Mouse (Mus musculus) left cerebral cortex, adult 11 months (tissue): ENCODE measurements around the gene Klf13.

Source experiments
- DNase-seq: peaks from one replicate; pipeline ENCODE4 v3.0.0; 2022; ENCODE audit warnings: low spot score

Gene Klf13

DNA sequence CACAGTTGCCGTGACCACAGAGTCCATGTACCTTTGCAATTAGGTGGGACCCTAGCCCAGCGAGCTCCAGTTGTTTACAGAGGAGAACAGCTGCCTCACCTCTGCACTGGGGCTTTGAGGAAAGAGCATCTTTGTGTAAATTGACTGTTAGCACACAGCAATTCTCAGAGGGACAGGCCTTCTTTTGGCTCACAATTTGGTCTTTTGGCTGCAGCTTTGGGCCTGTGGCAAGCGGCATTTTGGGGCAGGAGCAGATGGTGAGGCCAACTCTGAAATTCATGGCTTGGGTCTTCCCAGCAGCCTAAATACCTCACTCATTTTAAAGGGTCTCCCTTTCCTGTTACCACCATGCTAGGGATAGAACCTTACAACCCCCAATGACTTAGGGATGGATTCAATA is 10.5 kb upstream of the Klf13 start:
- no peak for DNase-seq

DNA sequence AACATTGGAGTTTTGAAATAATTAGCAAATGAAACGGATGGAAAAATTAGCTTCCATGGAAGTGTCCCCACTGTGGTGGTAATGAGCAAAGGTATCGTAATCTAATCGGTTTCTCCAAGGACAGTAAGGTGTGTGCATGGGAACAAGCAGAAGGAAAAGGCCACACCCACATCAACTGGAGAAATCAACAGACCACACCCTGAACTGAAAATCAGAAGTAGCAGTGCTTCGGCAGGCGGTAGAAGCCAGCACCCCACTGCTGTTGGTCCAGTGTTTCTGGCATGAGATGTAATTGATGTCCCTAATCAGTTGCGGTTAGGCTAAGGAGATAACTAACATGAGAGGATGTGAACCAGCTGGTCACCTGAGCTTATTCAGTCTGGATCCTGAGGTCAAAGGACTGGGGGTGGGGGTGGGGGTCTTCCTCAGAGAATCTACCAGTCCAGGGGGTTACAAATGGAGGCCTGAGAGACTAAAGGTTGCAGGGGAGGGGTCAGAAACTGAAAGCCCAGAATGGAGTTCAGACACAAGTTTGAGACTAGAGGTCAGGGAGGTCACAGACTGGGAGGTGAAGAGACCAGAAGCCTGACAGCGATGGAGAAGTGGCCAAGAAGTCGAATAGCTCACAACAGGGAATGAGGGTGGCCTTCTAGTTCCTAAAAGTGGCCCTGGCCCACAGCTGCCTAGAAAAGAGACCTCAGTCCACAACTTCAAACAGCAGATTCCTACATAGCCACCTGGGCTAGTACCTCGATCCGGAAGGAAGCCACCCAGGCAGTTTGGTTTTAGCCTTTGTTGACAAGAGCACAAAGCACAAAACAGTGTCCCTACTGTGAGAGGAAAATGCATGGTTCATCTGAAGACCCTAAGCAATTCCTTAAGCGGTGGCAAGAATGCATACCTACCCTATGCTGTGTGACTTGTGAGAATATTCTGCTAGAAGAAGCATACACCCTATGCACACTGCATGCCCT is 9.1 kb upstream of the Klf13 start:
- DNase-seq: no peak

DNA sequence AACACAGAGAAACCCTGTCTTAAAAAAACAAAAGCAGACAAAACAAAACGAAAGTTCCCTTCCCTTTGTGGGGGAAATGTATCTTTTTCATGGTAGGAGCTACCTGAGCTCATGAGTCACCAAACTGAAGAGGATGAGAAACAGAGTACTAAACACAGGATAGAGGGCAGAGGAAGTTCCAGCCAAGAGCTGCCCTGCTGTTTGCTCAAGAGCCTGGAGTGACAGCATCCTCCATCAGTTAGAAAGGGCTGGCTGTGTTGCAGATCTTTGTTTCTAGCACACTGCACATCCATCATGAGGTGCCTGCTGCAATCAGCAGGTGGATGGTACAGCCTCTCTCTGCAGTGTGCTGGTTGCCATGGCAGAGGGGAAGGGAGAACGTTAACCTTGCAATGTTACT is 5.2 kb upstream of the Klf13 start:
- DNase-seq: no peak

DNA sequence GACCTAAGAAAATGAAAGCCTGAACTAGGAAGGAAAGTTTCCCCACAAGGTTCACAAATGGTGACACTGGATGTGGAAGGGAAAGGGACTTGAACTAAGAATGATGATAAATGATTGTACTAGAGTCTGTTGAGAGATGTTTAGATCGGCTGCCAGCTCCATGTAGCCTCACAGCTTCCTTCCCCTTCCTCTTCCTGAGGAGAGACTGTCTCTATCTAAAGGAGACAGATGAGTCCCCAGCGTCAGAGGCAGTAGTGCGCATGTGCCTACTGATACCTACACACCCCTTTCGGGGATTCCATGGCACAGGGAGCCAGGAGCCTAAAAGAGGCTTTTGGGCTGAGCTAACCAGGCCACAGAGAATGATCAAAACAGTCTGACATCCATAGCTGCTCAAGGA is 2.8 kb upstream of the Klf13 start:
- DNase-seq: no peak

DNA sequence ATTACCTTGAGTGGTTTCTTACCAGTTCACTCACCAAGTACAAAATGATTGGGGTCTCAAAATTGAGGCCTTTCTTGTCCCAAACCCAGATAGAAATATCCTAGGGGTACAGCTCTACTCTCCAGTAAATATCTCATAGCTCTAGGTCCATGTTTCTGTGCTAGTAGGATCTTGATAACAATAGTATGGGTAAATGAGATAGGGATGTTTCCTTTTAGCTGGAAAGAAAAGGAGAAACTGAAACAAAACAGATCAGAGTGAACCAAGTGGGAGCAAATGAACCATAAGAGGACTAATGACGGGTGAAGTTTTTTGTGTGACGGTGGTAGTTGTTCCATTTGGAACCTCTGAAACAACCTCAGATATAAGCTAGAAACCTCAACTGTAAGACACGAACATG is 2.3 kb upstream of the Klf13 start:
- DNase-seq: no peak

DNA sequence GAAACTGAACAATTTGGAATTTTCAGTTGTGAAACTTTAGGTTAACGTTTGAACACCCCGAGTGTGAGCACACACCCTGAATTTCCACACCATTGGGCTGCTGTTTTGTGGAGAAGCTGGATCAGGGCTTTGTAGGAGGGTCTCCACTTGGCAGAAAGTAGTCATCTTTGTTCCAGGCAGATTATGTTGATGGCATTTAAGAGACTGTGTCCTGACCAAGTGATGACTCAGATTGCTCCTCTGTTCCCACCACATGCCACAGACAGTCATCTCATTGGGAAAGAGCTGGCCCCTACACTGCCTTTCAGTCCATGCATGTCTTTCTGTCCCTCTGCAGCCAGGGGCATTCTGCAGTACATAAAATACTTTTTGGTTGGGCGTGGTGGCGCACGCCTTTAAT is 1.6 kb upstream of the Klf13 start:
- DNase-seq: no peak

DNA sequence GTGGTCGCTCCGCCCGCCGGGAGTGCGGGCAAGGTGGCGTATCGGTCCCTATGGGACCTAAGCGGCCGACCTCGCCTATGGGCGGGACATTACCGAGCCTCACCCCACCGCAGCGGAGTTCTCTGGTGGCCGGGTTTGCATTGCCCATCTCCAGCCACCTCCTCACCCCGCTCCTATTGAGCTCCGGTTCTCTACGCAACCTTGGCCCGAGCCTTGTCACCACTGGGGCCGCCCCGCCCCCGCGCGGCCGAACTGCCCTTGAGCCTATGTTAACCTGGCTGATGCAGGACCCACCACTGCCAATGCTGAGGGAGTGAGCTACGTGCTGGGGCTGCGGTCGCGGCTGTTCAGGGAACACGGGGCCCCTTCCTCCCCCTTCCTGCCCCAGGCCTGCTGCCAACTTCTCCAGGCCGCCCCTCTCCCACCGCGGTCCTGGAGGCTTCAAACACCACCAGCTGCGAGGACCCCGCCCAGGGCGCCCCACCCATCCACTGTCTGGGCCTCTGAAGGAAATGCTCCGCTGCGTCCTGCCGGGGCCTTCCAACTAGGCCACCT is 759 bp upstream of the Klf13 start:
- DNase-seq: no peak

DNA sequence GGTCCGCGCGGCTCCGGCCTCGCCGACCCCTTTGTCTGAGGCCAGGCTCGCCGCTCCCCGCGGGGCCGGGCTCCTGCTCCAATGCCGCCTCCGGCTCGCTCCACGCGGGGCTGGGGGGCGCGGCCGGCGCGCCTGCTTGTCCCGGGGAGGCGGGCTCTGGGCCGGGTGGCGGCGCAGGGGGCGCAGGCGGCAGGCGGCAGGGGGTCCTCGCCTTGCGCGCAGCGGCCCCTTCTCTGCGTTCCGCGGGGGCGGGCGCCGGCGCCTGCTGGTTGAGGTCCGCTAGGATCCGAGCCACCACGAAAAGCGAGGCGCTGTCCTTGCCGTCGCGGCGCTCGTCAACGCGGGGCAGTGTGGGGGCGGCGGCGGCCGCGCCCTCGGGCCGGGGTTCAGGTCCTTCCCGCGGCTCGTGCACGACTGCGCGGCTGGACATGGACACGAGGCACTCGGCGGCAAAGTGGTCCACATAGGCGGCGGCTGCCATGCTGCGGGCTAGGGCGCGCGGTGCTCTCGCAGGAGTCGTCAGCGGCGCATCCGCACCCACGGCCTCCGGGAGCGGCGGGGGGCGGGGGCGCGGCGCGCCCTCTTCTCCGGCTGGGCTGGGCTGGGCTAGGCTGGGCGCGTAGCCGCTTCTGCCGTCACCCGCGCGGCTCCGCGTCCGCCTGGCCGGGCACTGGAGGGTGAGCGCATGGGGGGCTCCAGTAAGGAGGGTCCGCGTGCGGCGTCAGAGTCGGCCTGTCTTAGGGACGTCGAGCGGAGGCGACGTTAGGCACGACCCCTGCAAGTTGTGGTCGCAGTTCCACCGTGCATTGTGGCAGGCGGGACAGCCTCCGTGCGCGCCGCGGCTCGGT is 425 bp downstream of the Klf13 start:
- DNase-seq: no peak

DNA sequence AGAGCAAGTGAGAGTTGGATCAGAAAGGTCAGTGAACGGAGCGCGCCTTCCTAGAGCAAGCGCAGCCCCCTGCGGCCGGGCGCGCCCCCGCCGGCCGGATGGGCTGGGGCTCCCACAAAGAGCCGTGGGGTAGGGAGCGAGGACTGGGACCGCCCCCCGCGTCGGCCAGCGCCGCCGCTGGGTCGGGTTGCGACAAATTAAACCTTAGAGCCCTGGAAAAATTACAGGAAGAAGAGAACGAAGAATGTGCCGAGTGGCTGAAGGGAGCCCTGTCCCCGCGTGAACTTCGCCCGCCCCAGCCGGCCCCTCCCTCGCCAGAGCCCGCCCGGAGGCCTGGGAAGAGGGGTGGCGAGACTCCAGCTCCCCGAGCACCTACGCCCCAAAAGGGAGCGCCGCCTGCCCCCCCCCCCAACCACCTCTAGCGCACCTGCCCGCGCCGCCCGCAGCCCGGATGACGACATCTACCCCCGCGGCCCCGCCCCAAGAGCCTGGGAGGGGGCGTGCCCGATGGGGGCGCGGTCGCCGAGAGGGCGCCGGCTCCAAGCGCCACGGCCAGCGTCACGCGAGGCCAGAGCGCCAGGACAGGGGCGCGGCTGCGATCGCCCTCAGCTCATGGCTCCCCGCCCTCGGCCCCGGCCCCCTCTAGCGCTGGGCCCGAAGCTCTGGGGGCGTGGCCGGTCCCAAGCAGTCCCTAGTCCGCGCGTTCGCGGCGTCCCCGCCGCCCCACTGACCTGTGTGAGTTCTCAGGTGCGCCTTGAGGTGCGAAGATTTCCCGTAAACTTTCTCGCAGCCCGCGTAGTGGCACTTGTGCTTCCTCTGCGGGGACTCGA is 1.3 kb downstream of the Klf13 start:
- no peak for DNase-seq

DNA sequence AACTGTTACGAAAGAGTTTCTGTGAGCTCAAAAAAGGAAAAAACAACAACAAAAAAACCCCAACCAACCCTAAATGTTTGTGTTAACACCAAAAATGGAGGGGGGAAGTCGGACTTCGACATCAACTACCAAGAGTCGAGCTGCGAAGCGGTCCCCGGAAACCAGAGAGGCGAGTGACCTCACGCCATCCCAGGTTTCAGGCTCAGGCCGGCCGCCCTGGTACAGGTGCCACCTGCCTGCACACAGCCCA is 1.8 kb downstream of the Klf13 start:
- DNase-seq: no peak

DNA sequence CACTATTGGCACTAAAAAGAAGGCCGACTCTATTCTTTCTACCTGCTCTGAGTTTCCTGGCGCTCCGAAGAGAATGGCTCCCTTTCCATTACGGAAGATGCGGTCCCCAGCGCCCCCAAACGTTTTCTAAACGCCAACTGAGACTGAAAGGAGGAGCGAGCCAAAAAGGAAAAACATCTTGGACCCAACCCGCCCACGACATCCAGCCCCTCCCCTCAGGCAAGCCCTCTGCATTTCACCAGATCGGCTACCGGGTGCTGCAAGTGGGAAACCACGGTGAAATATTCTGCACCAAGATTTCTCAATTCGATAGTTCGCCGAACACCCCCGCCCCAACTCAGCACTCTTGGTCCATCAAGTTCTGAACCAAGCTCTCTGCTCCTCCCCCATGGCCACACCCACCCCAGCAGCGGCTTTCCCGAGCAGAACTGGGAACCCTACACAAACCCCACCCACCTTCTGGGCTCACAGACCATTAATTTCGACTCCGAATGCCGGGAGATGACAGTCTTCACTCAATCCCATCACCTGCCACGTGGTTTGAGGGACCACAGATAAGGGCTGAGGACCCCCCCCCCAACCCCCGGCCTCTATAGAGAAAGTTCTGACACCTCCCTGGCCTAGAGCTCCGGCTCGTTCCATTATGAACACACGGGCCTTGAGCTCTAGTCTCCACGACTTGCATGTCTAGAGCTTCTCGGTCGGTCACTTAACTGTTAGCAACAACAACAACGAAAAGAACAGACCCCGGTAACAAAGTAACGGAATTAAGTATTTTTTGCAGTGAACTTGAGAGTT is 2.3 kb downstream of the Klf13 start:
- no peak for DNase-seq

DNA sequence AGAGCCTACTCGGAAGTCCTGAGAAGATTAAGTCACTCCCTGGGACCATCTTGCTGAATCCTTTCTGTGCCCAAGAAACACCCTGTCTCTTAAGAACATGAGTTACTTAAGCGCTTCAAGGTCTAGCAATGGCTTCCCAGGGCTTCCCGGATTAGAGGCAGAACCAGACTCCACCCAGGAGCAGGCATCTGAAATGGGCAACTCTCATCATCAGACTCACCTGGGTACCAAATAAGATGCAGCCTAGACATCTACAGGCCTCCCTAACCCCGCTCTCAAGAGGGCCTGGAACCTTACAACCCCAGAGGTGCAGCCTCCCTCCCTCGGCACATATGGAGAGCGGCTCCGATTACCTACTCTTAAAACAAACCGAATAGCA is 2.9 kb downstream of the Klf13 start:
- no peak for DNase-seq

DNA sequence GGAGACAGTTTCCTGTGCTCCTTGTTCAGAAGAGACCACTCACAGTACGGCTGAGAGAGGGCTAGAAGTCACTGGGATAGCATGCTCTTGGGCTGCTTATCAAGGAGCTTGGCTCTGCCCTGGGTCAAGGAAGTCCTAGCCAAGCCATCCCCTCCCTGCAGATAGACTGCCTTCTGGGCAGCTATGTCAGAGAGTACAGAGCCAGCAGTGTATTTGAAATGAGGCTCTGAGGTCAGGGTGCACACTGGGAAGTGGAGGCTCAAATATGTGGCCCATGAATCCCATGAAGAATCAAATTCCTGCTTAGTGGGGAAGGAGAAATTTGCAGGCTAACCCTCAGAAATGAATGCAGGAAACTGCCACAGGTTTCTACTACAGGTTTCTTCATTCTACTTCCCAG is 4.2 kb downstream of the Klf13 start:
- DNase-seq: no peak

DNA sequence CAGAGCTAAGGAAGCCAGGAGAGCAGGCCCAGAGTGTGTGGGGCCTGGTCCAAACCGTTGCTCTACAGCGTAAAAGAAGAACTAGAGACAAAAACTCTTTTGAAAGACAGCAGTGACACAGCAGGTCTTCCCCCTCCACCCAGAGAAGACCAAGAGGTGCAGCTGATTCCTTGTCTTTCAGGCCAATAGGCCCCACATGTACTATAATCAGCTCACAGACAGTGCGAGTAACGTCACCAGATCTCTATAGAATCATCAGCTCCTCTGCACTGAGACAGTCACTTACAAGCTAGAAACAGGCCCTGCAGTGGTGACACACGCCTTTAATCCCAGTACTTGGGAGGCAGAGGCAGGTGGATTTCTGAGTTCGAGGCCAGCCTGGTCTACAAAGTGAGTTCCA is 4.8 kb downstream of the Klf13 start:
- no peak for DNase-seq

DNA sequence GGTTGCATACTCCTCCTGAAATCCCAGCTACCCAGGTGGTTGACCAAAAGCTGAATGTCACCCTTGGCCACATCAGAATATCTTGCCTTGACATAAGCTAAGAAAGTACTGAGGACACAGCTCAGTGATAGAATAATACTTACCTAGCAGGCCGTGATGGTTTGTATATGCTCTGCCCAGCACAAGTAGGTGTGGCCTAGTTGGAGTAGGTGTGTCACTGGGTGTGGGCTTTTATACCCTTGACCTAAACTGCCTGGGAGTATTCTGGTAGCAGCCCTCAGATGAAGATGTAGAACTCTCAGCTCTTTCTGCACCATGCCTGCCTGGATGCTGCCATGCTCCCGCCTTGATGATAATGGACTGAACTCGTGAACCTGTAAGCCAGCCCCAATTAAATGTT is 6.3 kb downstream of the Klf13 start:
- no peak for DNase-seq

DNA sequence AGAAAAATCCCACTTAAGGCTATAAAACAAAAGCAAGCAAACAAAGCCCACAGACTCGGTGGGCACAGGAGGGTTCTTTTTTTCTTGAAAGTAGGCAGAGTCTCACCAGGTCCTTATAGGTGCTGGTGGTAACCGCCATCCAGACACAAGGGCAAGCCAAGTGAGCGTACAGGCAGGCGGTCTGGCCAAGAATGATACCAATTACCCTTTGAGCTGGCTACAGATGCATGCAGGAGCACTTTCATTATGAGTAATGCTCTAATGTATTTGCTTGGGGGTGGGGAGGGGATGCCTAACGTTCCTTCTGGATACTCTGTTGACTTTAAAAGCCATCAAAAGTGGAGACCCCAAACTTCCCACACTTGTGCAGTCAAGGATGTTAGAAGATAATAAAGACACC is 7.9 kb downstream of the Klf13 start:
- DNase-seq: no peak

DNA sequence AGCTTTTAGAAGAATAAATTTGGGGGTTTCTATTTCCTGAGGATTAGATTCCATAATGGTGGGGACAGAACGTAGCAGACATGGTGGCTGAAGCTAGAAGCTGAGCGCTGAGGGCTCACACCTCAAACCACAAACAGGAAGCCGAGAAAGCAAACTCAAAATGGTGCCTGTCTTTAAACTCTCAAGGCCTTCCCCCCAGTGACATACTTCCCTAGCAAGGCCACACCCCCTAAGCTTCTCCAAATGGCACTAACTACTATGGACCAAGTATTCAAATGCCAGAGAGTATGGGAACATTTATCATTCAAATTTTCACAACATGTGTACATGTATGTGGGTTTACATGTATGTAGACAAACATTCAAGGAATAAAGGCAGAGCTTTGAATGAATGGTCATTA is 8.6 kb downstream of the Klf13 start:
- DNase-seq: no peak

DNA sequence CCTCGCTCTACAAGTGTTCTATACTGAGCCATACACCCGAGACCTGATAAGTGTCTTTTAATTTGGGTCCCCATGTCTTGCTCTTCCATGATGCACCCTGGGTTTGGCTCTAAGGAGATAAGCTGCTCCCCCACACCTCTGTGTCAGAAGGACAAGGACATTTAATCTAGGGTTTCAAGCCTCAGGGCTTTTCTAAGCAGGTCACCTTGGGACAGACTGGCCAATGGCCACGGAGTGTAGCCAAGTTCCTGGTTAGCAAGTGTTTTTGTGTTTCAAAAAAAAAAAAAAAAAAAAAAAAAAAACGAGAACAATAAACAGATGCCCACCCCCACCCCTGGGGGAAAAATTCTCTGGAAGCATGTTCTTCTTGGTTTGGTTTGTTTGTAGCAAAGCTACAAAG is 9.6 kb downstream of the Klf13 start:
- DNase-seq: no peak

DNA sequence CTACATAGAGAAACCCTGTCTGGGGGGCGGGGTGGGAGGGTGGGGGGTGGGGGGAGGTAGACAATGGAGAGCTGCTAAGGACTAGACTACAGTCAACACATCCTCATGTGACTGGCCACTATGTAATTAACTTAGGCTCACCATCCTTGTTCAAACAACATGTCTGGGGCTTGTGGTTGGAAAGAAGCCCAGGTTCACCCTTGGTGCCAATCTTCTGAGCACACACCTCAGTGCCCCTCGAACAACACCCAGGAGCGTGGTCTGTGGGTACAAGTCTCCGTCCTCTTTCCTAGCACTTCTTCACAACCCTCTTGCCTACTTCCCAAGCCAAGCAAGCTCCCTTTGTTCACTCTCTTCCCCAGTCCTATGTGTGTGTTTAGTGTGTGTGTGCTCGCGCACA is 11.6 kb downstream of the Klf13 start:
- DNase-seq: no peak

DNA sequence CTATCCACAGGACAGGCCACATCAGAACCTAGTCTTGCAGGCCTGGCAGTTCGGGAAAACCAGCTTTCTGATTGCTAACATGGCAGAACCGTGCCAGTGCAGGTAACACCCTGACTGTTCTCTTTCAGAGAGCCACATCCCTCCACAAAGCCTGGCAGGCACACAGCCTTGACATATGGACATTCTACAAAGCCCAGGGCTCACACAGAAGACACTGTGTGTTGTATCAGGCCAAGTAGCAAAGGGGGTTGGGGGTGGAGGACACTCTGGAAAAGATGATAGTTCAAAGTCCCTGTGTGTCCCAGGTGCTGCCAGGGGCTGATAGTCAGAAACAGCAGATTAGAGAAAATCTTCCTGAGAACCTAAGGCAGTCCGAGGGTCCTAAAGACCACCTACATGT is 12.2 kb downstream of the Klf13 start:
- no peak for DNase-seq
